Mouse (Mus musculus): ENCODE results near the gene Prc1. TPM values are rescaled to one million over a fixed set of nuclear protein-coding genes. Genes with fewer than 3 reads are reported as not detected.
A peak's percentile ranks its signal among the peaks of the same experiment; 100 is the strongest.
"Not testable (repeated sequence)": the region's sequence is repeated elsewhere in the genome, so short reads cannot be mapped to it uniquely, and the experiment has no call there.

Prc1 gene
- total RNA-seq, 4 experiments from 2014 or later = 0.72 to 3.1 (median 1.5) TPM

DNA sequence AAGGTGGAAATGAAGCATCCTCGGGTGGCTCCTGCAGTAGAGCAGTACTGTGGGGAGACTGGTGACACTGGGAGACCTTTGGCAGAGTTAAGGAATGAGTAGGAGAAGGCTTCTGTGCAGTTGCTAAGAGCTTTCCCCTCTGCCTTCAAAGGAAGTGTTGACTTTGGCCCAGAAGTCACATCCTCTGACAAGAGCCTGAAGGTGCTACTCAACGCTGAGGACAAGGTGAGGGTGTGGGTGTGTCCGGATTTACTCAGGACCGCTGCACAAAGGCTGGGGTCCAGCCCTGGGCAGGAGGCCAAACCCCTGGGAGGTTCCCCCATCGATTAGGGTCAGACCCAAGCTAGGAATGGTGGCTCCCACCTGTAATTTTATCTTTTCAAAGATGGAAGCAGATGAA, 9.9 kb upstream of the Prc1 start:
- no peak for DNase-seq (ENCODE audit: low spot score)

DNA sequence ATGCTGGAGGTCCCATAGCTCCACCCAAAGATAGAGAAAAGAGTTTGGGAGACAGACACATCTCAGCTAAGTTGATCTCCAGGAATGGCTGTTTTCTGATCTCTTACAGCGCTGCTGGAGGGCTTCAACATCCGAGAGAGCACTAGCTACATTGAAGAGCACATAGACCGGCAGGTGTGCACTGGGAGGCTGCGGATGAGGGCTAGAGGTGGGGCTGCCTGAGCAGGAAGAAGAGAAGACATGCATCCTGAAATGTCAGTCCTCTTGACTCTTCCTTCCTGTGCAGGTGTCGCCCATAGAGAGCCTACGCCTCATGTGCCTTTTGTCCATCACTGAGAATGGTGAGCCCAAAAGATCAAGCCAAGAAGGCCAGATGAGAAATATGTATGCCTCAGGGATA, 8.5 kb upstream of the Prc1 start:
- no peak for DNase-seq (ENCODE audit: low spot score)

DNA sequence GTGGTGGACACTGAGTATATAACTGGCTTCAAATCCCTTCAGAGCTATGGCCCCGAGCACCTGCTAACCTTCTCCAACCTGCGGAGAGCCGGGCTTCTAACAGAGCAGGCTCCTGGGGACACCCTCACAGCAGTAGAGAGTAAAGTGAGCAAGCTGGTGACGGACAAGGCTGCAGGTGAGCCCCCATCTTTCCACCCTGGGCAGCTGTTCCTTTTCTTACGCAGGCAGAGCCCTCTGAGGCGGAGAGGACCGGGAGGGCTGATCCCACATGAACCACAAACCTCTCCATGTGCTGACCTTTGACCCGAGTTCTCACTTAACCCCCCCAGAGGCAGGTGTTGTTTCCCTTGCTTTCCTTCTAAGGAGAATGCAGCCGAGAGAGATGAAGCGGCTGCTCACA, 6.5 kb upstream of the Prc1 start:
- DNase-seq (ENCODE audit: low spot score) = no peak

DNA sequence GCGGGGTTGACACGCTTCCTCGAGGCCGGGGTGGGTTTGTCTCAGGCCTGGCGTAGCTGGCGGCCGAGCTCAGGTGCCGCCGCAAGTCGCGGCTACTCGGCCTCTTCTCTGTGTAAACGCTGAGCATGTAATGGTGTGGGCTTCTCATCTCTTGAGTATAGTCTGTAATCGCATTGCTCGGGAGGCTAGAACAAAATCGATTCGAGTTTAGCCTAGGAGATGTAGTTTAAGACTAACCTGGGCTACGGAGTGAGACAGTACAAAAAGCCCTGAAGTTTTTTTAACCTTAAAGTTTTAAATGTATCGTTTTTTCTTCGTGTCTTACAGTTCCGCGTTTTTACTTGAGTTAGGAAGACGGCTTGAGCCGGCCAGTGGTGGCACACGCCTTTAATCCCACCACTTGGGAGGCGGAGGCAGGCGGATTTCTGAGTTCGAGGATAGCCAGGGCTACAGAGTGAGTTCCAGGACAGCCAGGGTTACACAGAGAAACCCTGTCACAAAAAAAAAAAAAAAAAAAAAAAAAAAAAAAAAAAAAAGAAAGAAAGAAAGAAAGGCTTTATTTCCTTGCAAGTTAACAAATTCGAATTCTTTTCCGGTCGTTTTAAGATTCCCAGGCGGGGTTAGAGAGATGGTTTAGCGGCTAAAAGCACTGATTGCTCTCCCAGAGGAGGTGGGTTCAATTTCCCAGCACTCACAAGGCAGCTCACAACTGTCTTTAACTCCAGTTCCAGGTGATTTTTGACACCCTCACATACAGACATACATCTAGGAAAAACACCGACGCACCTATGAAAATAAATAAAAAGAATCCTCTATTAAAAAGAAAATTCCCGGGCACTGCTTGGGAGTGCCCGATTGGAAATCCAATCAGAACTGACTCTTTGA, 756 bp downstream of the Prc1 start:
- DNase-seq (ENCODE audit: low spot score) = no peak

DNA sequence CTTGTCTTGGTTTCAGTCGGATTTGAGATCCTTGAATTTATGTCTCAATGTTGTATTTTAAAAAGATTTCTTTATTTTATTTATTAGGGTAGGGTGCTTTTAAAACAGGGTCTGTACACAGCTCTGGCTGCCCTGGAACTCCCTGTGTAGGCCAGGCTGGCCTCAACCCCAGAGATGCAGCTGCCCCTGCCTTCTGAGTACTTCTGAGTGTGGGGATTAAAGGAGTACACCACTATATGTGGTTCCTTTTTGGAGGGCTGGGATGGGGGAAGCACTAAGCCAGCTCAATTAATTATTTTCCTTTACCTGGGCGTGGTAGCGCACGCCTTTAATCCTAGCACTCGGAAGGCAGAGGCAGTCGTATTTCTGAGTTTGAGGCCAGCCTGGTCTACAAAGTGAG, 2.2 kb downstream of the Prc1 start:
- DNase-seq (ENCODE audit: low spot score) = no peak

DNA sequence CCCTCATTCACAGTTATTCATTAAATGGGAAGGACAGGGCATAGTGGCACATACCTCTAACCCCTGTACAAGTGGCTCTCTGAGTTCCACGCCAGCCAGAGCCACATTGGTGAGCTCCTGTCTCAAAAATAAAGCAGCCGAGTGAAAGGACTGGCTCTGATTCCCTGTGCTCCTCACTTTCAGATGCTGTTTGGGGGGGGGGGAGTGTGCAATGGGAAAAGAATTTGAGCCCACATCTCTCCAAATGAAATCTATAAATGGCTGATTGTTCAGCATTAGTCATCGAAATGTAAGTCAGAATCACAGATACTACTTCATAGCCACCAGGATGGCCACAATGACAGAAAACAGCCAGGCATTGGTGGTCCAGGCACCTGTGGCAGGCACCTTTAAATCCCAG, 2.8 kb downstream of the Prc1 start:
- no peak for DNase-seq (ENCODE audit: low spot score)

DNA sequence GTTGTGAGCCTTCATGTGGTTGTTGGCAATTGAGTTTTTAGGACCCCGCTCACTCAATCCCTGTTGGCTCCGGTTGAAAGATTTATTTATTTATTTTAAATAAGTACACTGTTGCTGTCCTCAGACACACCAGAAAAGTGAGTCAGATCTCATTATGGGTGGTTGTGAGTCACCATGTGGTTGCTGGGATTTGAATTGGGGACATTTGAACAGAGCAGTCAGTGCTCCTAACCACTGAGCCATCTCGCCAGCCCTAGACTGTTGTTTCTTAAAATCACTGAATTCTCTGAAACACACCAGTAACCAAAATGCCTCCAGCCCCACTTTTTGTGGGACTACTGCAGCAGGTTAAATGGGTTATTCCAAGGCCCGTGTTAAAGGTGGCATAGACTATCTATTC, 4.5 kb downstream of the Prc1 start:
- DNase-seq (ENCODE audit: low spot score) = no peak

DNA sequence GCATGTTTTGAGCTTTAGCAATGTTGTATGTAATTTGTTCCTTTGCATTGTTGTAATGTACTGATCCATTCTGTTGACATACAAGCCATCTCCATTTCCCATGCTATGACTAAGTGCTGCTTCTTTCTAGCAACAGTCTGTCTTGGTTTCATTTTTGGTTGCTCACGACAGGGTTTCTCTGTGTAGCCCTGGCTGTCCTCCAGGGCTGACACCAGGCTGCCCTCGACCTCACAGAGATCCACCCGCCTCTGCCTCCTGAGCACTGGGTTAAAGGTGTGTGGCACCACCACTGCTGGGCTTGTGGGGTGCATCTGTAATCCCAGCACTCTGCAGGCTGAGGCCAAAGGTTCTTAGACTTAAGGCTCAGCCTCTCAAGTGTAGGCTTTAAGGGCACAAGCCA, 5.3 kb downstream of the Prc1 start:
- no peak for DNase-seq (ENCODE audit: low spot score)

DNA sequence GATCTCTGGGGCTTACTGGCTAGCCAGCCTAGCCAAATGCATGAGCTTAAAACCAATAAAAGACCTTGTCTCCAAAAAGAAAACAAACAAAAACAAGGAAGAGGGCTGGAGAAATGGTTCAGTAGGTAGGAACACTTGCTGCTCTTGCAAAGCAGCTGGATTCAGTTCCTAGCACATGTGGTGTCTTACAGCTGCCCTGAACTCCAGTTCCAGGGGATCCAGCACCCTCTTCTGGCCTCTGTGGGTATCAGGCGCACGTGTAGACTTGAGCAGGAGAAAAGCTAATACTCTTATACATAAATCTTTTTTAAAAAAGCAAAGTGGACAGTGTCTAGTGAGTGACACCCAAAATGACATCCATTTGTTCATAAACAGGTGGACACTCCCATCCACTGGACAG, 7.3 kb downstream of the Prc1 start:
- DNase-seq (ENCODE audit: low spot score) = no peak

DNA sequence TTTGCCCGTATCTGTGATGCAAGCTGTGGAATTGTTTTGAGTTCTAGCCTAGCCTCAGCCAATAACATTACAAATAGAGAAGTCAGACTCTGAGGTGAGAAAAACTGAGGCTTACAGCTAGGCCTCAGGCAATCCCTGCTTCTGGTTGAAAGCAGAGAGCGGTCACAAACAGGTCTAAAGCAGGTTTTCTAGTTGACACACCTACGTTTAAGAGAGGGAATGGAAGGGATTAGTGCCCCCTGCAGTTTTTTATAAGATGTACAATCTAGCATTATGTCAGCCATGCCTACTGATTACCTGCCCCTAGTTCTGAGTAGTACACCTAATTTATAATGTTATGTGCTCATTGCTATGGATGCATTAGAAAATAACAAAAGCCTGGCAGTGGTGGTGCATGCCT, 13.5 kb downstream of the Prc1 start:
- DNase-seq (ENCODE audit: low spot score) = no peak

DNA sequence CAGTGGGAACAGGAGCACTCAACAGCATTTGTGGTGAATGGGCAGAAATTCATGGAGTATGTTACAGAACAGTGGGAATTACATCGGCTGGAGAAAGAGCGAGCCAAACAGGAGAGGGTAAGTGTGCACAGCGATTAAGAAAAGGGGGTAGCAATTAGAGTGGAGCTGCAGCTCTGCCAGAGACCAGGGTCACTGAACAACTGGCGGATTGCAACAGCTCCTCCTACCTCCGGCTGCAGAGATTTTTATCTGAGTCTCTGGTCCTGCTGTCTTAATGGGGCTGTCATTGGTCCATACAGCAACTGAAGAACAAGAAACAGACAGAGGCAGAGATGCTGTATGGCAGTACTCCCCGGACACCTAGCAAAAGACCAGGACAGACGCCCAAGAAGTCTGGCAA, 16.5 kb downstream of the Prc1 start:
- DNase-seq (ENCODE audit: low spot score) = no peak

DNA sequence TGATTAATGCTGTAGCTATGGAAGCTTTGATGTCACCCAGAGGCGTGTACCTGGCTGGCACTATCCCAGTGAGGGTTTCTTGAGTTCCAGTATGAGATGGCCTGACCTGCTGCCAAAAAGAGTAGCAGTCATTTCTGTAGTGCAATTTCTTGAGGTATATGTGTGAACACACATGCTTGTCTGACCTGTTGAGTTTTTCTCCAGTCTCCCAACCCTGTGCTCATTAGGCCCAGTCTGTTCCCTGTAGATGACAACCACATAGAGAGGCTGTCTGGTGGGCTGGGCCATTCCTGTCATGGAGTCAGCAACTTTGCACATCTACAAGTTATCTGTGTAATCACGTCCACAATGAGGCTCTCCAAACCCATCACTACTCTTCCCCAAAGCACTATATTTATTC, 21.5 kb downstream of the Prc1 start:
- DNase-seq (ENCODE audit: low spot score) = no peak

DNA sequence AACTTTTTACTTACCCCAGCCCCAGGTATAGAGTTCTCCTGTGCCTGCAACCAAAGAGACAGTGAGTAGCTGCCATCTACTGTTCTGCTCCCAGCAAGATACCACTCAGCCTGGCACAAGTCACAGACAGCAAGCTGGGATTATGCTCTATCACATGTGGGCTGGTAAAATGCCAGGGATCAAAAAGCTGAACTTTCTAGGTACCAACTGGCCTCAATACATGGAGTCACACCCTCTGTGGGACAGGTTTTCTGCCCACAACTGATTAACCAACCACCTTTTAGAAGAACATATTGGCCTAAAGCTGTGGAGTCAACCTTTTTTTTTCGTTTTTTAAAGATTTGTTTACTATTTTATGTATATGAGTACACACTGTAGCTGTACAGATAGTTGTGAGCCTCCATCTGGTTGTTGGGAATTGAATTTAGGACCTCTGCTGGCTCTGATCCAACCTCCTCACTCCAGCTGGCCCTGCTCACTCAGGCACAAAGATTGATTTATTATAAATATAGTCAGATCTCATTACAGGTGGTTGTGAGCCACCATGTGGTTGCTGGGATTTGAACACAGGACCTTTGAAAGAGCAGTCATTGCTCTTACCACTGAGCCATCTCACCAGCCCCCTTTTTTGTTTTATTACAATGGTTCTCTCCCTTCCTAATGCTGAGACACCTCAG, 23.3 kb downstream of the Prc1 start:
- DNase-seq (ENCODE audit: low spot score) = no peak

DNA sequence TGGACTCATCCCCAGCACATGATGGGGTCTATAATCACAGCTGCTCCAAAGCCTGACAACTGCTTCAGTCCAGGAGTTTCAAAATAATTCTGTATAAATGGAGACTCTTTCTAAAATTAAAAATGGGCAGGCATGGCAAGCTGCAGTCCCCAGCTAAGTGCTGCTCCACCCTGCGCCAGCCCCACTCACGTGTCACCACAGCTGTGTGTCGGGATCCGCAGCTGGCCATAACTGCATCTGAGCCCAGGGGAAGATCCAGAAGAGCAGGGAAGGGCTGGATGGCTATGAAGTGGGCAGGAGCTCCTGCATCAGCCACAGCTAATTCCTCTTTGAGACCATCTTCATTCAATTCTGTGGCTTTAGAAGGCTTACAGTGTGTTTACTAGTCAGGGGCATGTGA, 24.4 kb downstream of the Prc1 start:
- no peak for DNase-seq (ENCODE audit: low spot score)

DNA sequence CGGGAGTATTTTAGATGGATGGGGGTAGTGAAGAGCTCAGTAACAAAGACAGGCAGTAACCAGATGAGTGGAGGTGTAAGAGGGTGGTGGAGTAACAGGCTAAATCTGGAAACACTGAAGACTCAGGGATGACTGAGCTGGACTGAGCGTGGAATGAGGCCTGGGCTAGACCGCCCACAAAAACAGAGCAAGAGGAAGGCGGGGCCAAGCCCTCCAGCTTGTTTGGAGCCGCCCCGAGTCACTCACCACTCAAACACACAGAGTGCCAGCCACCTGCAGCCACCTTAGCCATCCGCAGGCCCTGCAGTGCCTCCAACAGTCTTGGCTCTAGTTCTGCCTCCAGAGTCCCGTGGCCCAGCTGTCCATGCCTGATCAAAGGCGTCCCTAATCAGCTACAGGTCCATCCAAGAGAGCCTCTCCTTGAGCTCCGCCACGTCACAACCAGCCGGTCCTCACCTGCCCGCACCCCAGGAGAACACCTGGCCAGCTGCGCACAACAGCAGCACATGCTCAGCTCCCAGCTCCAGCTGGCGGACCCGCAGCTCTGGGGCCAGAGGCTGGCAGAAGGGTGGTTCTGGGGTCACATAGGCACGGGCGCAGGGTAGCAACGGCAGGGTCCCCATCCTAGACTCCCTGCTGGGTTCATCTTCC, 25.7 kb downstream of the Prc1 start:
- no peak for DNase-seq (ENCODE audit: low spot score)

DNA sequence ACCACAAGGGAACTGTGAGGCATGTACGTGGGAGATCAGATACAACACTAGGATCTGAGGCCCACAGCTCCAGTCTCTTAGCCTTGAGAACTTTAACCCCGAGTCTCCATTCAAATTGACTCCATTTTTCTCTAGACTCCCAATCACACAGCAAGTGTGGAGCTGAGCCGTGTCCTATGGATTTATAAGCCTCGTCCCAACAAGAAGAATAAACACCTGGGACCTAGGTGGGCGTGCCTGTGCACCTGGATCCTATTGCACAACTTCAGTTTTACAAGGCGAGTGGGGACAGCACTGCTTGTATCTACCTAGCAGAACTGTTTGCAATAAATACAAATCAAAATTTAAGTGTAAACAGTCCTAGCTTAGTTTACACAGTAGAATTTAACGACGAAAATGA, 29.1 kb downstream of the Prc1 start:
- DNase-seq (ENCODE audit: low spot score) = no peak

DNA sequence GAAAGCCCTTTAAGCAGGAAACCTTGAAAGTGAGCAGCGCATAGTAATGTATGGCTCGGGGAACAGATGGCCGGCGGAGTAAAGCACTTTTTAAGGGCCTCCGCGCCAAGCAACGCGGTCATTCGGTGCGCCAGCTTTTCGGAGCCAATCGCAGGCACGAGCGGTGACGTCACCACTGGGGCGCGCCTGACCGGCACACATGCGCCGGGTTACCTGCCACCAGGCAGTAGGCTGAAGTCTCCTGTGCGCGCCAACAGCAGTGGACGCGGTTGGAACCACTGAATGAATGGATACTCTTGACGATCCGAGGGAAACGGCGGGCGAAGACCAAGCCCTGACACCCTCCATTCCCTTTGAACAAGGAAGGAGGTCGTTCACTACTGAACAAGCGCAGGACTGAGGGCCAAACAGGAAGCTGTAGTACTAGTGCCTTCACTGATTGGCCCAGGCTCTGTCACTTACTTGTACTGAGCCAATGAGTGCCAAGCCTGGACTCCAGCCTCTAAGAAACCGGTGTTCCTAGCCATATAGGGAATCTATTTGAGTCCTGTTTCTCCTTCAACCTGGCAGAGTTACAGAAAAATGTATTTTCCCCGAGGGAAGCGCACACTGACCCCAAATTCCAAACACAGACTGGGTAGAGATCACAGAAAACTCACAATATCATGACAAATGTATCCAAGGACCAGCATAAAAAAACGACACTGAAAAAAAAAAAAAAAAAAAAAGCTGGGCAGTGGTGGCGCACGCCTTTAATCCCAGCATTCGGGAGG, 30.0 kb downstream of the Prc1 start, which contains the start of gene Rccd1:
TSS of gene Rccd1 (minus strand) at position 412 of the 773 bp plus-strand sequence.
- peak; percentile 97 for DNase-seq (ENCODE audit: low spot score)

DNA sequence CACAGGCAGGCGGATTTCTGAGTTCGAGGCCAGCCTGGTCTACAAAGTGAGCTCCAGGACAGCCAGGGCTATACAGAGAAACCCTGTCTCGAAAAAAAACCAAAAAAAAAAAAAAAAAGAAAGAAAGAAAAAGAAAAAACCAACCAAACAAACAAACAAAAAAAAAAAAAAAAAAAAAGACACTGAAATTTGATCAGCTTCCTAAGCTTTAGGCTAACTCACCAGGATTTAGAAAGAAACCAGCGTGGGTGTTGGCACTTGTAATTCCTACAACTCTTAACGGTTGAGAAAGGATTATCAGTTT, 30.5 kb downstream of the Prc1 start:
- DNase-seq (ENCODE audit: low spot score) = not testable (repeated sequence)

DNA sequence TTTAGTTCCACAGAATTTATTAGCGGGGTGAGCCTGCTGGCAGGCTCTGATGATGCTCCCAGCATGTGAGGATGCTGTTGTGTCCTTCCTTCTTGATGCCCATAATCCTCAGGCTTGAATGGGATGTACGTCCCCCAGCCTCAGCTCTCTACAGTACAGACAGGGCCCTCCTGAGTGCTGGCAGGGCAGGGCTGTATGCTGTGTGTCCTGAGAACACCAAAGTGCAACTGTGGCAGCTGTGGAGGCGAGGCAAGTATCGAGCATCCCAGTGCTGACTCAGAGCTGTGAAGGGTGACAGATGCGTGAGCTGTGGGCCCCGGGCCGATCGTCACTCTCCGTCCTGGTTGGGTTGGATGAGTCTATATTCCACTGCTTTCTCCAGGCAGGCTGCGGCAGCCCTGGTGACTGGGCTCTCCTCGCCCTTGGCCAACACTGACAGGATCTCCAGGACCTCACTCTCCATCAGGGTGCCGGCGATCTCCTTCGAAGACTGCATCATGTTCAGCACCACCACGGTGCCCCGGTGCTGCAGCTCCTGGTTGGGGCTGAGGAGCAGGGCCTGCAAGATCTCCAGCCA, 31.1 kb downstream of the Prc1 start:
- DNase-seq (ENCODE audit: low spot score) = no peak

DNA sequence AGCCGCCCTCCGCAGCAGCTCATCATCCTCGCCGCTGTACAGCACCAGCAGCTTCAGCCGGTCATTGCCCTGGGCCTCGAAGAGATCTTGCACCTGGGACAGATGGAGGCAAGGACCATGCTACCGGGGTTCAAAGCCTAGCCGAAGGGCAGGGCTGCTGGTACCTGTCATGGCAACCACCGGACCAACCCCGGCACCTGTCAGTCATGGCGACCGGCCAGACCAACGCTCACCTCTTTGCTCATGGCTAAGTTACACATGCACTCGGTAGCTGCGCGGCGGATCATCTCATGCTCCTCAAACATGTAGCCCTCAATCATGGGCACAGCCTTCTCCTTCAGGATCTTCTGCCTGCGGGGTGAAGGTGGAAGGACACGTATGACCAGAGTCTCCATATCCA, 31.8 kb downstream of the Prc1 start:
- no peak for DNase-seq (ENCODE audit: low spot score)

DNA sequence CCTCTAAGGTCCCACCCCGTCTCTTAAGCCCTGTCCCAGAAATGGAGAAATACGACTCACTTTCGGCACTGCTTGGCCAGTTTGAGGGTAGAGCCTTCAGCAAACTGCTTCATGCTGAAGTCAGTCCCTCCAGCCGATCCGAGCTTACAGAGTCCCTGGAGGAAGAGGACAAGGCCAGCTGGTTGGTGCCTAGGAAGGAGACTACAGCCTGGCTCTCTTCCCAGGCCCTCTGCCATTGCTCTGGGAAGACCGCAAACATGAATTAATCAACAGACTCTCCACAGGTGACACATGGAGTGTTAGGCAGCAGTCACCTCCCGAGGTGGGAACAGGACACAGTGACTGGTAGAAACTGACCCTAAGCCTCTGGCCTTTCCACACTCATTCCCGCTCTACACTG, 36.0 kb downstream of the Prc1 start:
- DNase-seq (ENCODE audit: low spot score) = no peak

DNA sequence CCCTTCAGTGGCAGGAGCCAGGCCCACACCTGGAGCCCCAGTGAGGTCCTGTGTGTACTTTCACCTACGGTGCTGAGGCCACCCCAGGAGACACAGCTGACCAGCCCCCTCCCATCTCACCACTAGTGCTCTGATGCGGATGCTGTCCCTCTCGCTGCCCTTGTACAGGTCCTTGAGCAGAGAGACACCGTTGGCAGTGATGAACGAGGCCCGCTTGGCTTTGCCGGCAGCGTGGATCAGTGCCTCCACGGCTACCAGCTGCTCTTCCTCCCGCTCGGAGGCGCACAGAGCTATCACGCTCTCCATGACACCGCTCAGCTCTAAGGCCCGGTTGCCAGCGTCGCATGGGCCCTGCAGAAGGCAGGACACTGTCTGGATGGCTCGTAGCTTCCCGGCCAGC, 37.2 kb downstream of the Prc1 start:
- no peak for DNase-seq (ENCODE audit: low spot score)
